Mouse (Mus musculus): ENCODE data around the gene Klf12.

The Klf12 gene

DNA sequence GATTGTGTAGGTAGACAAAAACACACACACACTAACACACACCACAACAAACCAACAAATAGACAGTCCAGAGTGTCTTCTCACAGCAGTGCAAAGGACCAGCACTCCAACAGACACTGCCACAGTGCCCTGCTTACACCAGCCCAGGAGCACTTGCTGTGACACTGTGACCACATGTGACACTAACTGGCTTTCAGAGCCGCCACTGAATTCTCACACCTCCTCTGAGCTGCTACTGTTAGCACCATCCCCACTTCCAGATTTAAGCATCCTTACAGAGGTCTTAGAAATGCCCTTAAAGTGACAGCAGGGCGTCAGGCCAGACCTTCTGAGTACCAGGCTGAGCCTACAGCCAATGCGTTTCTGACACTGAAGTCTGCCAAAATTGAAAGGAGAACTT is 48.7 kb downstream of the Klf12 start:
- in situ Hi-C loops (cut with MseI, MboI): no loop called here

DNA sequence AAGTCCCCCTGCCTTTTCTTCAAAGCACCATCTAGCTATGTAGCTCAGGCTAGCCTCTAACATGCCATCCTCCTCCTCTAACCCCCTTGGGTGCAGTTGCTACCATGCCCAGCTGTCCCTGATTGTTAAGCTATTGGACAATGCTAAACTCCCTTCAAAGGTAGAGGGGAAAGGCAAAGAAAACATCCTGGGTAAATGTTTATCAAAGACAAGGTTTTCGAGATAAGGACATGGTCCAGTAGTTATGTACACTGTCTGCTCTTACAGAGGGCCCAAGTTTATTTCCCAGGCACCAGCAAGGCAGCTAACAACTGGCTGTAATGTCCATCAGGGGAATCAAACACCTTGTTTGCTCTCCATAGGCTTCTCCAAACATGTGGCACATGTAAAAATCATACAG is 53.1 kb downstream of the Klf12 start:
- in situ Hi-C loops (cut with MseI, MboI): no loop called here

DNA sequence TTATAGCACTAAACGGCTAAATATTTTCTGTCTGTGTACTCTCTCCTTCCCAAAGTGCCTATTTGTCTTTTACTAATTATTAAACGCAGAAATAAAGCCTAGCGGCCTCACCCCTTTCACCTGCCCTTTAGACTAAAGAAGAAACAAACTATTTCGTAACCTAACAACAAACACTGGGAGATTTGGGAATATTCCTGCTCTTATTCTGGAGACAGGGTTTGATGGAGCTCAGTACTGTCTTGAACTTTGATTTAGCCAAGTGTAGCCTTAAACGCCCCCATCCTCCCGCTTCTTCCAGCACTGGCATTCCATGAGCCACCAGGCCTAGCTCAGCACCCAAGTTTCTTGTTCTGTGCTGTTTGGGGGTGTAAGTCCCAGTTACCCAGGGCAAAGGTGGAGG is 56.4 kb downstream of the Klf12 start:
- in situ Hi-C loops (cut with MseI, MboI): no loop called here

DNA sequence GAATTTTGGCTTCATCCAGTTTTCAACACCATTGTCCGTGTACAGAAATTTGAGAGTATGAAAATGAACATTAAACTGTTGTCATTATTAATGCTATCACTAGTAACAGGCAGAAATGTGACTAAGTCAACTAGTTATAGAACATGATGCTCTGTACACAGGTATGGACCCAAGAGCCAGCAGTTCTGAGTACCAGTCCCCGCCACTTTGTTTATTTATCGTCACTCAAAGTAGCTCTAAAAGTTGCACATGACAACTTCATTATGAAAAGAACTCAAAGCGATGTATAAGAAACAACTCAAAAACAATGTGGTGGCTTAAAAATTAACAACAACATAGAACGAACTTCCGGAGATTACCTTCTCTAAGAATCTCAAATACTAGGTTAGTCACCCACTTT is 56.8 kb downstream of the Klf12 start:
- in situ Hi-C loops (cut with MseI, MboI): no loop called here

DNA sequence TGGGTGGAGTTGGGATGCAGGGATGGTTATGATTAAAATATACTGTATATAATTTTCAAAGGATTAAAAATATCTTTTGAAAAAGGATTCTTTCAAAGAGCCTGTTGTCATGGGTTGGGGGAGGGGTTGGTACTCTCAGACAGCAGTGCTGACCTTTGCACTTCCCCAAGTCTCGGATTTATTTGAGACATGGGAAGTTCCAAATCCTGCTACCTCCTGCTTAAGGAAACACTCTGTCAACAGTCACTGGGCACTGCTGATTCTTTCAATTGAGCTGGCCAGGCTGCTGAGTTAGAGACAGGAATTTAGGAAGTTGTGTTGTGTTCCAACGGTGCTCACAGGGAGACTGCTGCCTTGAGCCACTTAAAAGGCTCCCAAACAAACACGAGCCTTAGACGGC is 60.3 kb downstream of the Klf12 start:
- in situ Hi-C loops (cut with MseI, MboI): no loop called here

DNA sequence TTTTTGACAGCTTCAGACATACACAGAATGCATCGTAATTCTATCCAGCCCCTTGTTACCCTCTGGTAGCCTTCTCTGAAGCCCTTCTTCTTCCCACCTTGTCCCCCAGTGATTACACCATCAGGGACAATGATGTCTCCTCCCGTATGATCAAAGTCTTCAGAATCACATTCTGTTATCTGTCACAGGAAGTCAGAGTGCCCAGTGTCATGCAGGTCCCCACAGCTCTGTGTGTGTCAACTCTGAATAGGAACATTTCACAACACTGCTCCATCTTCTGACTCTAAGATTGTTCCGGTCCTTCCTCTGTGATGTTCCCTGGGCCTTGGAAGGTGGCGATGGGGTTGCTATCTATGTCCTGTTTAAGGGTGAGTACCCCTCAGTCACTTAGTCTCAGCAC is 62.2 kb downstream of the Klf12 start:
- in situ Hi-C loops (cut with MseI, MboI): no loop called here

DNA sequence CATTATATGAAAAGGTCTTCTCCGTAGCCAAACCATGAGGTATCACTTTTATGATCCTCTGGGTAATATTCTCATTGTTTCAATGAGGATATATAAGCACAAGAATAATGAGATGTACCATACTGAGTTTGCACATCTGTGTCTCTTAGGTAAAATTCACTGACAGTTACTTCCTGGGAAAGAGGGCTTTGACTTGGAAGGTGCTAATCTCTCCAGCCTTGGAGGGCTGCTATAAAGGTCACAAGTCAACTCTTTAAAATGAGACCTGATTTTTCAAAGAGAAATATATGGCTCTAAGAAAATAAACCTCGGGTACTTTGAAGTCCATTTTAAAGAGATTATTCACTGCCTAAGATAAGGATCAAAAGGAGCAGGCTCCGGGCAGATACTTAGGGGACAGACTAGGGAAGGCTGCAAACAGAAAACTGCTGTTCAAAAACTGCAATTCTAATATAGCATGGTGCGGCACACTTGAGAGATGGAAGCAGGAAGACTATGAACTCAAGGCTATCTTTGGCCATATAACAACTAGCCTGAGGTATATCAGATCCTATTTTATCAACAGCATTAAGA is 69.2 kb downstream of the Klf12 start:
- in situ Hi-C loops (cut with MseI, MboI): no loop called here

DNA sequence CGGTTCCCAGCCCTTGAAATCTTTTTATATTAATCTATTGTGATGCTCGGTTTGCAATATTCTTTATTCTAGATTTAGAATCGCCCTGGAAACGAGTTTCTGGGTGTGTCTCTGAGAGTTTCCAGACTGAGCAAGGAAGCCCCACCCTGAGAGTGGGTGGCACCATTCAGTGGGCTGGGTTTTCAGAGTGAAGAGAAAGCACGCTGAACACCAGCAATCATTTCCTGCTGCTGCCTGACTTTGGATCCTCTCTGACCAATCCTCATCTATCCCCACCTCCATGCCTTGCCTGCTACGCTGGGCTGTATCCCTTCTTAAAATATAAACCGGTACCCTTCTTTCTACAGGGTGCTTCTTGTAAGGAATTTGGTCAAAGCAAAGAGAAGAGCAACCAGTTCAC is 71.4 kb downstream of the Klf12 start:
- in situ Hi-C loops (cut with MseI, MboI): no loop called here

DNA sequence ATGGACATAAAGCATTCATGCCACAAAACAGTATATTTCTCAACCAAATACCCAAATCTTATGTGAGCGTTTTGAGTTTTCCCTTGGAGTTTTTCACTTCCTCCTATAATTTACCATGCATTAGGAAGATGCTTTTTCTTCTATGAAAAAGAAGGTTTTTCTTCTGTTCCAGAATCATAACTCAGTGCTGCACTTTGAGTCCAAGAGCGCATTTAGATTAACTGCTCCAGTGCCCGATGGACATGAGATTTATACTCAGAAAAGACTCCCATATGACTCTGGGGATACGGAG is 72.7 kb downstream of the Klf12 start:
- in situ Hi-C loops (cut with MseI, MboI): no loop called here

DNA sequence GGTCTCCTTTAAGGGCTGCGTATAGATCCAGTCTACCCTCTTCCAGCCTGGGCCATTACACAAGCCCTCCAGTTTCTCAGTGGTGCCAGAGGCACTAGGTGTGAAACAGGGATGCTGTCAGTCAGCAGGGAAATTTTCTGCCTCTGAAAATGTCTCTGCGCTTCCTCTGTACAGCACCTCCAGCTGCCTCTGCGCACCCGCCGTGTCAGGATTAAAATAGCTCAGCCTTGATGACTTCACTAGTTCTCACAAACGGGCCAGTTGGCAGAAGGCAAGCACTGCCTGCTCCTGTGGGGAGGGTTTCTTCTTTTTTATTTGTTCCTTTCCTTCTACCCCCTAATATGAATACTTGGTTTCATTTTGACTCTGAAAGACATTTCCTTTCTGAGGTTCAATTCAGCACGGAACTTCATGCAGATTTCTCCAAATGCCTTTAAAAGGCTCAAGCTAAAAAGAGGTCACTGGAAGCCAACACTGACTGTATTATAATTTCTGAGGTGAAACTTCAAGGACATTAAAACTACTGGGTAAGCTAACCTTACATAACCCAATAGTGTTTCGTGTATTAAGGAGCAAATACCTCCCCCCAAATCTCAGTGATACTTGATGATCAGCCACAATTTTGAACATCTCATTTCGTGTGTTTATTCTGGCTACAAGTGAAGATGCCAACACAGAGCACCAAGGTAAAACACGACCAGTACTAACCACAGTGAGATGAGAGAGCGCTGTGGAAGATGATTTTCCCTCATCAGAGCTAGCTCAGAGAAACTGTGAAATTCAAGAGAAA is 73.2 kb downstream of the Klf12 start:
- in situ Hi-C loops (cut with MseI, MboI): no loop called here

DNA sequence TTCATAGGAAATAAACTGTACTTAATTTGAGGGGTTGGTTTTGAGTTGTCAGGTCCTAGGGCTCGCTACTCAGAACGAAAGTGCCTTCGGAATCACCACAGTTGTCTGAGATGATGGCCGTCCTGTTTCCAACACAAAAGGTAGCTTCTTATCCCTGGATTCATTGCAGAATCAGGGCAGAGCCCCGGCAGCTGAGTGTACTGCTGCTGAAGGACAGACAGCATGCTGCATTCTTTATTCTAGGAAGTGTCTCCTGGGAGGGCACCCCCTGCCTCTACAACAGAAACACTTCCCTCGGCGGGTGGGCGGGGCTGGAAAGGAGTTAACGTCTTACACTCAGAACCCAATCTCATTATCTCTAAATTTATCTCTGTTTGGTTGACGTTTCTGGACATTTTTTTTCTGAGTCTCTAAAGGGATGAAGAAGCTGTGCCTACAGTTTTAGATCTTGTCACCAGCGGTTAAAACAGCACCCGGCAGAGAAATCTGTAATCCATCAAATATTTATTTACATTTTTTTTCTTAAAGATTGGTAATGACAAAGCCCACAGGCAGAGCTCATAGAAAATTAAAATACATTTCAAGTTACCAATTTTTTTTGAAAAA is 74.6 kb downstream of the Klf12 start:
- in situ Hi-C loops (cut with MseI, MboI): no loop called here

DNA sequence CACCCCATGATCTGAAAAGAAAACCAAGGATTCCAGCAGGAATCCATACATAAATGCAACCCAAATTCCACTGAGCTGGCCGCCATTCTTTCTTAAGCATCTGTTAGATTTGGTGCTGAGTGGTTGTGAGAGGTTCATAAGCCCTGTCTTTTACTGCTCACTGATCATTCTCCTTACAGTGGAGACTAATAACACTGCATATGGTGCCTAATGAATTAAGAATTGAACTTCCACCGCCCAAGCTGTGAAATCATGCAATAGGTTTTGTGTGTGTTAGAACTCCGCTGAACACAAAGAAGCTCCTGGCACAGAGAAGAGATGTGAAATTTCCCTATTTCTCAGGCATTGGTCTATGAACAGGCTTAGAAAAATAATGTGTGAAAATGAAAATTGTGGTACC is 77.4 kb downstream of the Klf12 start:
- in situ Hi-C loops (cut with MseI, MboI): no loop called here

DNA sequence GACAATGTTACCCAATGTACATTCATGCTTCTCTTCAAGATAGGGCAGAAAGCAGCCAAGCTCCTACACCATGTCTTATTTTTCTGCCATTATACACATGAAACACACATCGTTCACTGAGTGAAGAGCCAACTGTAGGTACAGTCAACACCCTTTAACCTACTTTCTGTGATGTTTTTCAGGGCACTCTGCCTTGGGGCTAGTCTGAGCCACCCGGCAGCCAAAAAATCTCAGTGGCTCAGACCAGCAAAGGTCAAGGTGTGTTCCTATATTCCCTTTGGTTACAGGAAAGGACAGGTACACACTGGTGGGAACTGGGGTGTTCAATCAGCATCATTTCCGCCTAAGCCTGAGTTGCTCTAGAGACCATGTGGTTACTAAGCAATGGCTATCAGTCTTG is 78.3 kb downstream of the Klf12 start:
- in situ Hi-C loops (cut with MseI, MboI): no loop called here

DNA sequence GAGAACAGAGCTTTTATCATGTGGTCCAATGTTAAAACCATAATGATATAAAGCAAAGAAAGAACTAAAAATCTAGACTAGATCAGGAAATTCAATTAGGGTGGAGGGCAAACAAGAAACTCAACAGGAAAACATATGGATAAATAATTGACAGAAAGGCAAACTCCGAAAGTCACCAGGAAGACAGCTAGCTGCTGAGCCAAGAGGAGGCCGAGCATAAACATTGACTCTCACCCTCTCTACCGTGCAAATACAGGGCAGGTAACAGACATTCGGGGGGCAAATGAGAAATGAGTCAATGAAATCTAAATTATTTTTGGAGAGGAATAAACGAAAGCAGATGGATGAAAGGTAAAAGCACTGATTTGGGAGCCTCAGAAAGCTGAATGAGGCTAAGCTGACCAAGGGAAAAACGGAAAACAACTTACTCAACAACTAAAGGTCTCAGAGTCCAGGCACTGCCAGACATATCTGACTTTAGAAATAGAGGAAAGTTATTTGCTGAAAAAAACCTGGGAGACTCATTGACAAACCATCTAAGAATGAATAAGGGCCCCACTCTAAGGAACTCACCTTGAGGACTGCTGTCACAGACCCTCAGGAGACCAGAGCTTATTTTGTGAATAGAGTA is 84.3 kb downstream of the Klf12 start:
- in situ Hi-C loops (cut with MseI, MboI): no loop called here

DNA sequence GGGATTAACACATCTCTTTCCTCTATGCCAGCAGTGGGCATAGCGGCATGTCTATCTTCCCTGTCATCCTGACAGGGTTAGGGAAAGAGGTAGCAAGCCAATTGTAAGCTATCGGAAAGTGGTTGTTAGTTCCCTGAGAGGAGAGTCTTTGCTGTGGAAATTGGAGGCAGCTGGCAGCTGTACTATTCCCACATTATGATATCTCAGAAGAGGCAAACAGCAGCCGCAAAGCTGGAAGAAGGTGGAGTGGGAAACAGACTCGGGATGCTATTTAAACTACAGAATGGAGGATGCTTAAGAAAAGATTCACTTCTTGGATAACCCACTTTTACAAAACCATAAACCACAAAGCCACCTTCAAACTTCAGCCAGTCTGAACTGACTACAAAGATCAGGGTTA is 85.8 kb downstream of the Klf12 start:
- in situ Hi-C loops (cut with MseI, MboI): no loop called here

DNA sequence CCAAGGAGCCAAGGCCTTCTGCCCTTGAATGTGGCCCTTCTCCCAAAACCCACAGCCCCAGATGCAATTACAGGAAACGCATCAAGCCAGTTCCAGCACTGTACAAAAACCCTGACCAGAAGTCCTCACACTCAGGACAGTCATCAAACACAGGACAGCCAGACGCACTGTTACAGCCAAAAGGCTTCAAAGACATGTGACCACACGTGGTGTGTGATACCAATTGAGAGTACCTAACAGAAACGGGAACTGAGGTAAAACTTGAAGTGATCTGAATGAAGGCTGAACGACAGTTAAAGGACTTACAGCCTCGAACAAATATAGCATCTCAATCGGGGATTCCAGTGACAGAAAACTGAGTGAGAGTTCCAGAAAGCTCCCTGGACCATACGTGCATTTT is 87.3 kb downstream of the Klf12 start:
- in situ Hi-C loops (cut with MseI, MboI): no loop called here

DNA sequence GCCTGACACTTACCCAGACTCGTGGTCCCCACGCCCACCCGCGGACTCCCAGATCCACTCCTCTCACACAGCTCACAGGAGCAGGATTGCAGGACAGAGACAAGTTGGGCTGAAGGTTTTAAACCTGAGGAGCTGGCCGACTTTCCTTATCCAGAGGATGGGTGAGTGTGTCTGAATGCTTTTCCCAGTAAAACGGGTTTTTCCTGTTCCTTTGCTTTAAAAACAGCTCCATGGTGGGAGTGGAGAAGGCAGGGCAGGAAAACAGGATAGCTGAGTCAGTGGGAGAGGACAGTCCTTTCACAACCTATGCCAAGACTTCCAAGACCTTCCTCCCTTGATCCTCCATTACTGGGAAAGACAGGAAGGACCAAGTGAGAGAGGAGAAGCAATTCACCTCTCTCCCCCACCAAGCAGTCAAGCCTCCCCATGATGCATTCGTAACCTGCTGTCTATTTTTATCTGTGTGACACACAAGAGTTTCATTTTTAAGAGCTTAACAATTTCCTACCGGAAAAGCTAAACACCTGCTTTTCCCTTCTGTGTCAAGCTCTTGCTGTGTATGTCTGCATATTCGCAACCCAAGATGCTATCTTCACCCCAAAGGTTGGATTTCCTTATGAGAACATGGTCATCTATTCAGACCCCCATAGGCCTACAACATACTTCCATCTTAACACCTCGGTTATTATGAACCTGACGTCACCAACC is 94.8 kb downstream of the Klf12 start:
- in situ Hi-C loops (cut with MseI, MboI): no loop called here

DNA sequence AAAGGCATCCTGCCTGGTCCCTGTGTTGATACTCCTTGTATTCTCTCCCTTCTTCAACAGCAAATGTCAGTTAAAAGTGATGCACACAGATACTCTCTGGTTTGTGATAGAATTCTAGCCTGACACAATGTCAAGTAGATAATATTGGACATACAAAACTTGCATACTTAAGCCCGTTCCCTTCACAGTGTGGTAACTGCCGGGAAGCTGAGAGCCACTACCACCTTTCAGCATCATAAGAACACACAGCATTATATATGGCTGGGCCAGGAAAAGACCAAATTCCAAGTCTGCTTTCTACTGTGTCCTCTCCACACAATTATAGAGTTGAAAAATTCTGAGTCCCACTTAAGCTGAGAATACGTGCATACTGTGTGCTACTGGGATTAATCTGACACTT is 97.1 kb downstream of the Klf12 start:
- in situ Hi-C loops (cut with MseI, MboI): no loop called here

DNA sequence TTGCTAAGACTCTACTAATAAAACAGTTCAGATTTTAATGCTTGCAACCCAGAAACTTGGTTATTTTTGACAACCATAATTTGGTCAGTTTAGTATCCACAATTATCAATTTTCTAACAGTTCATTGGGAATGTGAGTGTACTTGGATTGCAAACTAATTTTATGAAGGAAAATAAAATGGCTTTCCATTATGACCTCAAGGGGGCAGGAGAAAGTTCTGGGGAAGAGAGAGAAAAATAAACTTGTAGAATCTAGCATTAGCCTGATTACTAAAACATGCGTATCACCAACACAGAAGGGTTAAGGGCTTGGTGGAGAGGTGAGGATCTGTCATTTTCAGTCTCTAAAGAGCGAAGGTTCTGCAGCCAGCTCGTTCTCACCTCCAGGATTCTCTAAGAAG is 106.7 kb downstream of the Klf12 start:
- in situ Hi-C loops (cut with MseI, MboI): no loop called here

DNA sequence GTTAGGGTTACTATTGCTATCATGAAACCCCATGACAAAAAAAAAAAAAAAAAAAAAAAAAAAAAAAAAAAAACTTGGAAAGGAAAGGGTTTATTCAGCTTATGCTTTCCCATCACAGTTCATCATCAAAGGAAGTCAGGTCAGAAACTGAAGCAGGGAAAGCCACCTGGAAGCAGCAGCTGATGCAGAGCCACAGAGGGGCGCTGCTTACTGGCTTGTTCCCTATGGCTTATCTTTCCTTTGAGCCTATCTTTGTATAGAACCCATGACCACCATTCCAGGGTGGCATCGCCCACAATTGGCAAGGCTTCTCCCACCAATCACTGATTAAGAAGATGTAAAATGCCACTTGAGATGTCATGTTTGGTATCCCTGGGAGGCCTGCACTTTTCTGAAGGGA is 119.4 kb downstream of the Klf12 start:
- in situ Hi-C loops (cut with MseI, MboI): no loop called here

DNA sequence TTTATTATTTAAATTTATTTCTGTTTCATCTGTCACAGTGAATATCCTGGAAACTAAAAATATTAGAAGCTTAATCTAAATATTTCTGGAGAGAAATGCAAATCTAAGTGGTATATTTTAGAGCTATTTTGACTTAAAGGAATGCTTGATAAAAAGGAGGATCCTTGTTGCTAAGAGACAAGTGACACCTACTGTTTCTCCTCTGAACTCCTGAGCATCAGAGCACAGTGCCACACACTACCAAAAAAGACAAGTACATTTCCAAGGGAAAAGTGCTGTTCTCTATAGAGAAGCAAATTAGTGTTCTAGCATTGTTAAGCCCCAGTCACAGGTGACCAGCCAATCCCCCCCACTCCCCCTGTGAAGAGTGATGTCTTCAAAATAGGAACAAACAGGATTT is 127.8 kb downstream of the Klf12 start:
- in situ Hi-C loops (cut with MseI, MboI): no loop called here

DNA sequence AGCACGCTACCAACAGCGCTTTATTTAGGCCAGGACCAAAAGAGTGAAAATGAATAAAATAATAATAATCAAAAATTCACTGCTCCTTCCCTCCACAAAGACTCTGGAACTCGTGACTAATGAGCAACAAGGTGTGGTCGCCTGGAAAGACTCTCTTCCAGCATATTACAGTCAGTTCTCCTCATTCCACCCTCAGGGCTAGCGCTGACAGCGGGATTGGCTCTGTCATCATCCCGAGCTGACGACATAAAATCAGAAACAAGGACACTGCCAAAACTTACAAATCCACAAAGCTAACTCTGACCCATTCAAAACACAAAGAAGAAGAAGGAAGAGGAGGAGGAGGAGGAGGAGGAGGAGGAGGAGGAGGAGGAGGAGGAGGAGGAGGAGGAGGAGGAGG is 136.8 kb downstream of the Klf12 start:
- in situ Hi-C loops (cut with MseI, MboI): no loop called here

DNA sequence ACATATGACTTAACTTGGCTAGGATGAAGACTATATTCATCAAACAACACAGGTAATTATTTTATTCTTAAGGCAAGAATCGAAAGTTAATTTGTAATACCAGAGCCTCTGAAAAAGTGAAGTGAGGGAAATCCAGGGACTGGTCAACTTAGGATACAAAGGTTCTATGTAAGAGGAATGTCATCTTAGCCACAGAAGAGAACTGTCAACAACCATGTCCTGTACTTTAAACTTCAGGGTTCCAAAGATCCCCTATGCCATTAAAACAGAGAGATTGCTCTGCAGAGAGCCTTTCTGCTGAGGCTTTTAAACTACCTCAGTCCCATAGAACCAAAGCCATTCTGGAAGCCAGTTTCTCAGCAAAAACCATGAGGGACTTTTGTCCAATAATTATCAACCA is 144.1 kb downstream of the Klf12 start:
- in situ Hi-C loops (cut with MseI, MboI): no loop called here

Data from mouse trophoblast stem cell (cell line).